18 mouse cellular contexts compared by ENCODE assay signal in genomic region chr6:118630006-118630405, GRCm38 (mm10).
"Had no signal": no experiment of that assay in that cellular context is flagged by ENCODE, and none has a peak within 500 bp of the region (broad histone marks: within the 10 kb centered on the region; RNA-seq: fewer than 3 reads in every experiment).

No protein-coding gene starts in this region.

- ATAC-seq: hindbrain, embryonic 16.5 days; inflammation-experienced regulatory T-cells, adult 6 months; intestine, embryonic 15.5 days; intestine, postnatal 0 days; liver, postnatal 0 days had no signal

- DNase-seq: gastrocnemius, postnatal 14 days; gastrocnemius, postnatal 36 days; heart, adult 18-20 months; heart, postnatal 10 days; heart, postnatal 4 days; kidney, adult 18-20 months; kidney, adult 8-10 months; kidney, postnatal 10 days; kidney, postnatal 25 days; layer of hippocampus, adult 9-11 months; layer of hippocampus, postnatal 36 days; left cerebral cortex, postnatal 4 days; liver, embryonic 13.5 days; liver, postnatal 0 days had no signal
